Mouse (Mus musculus) midbrain, embryonic 11.5 days (tissue): ENCODE measurements around the gene Vps54. TPM values are rescaled to one million over a fixed set of nuclear protein-coding genes. Genes with fewer than 3 reads are reported as not detected.
A peak's percentile ranks its signal among the peaks of the same experiment; 100 is the strongest.
"Not testable (repeated sequence)": the region's sequence is repeated elsewhere in the genome, so short reads cannot be mapped to it uniquely, and the experiment has no call there.

Experiments used
- ATAC-seq: fragments of 200-750 bp; cut with Nextera tagmentation; 2 replicates; pipeline ENCODE4 v1.8.0; 2017; ENCODE audit warnings: moderate TSS enrichment, moderate library complexity; ENCODE audit not compliant: low FRiP score
- DNase-seq: peaks from one replicate; pipeline ENCODE4 v3.0.0; 2015; ENCODE audit warnings: low spot score; ENCODE audit errors: missing footprints
- H3K27ac ChIP-seq: fragments of 300-500 bp; sonication (generic); 2 replicates; pipeline ENCODE4 v1.5.1; 2014; ENCODE audit warnings: low read depth, low read length
- H3K27me3 ChIP-seq: fragments of 300-500 bp; sonication (generic); 2 replicates; pipeline ENCODE4 v1.6.1; 2014; ENCODE audit warnings: mild to moderate bottlenecking, low read length, moderate library complexity, mixed read lengths; ENCODE audit not compliant: control insufficient read depth, insufficient read depth
- H3K36me3 ChIP-seq: fragments of 300-500 bp; sonication (generic); 2 replicates; pipeline ENCODE4 v1.6.1; 2014; ENCODE audit warnings: mild to moderate bottlenecking, low read length, moderate library complexity, mixed read lengths; ENCODE audit not compliant: control insufficient read depth, insufficient read depth
- H3K4me1 ChIP-seq: fragments of 300-500 bp; sonication (generic); 2 replicates; pipeline ENCODE4 v1.6.1; 2014; ENCODE audit warnings: low read length; ENCODE audit not compliant: control insufficient read depth, insufficient read depth
- H3K4me2 ChIP-seq: fragments of 300-500 bp; sonication (generic); 2 replicates; pipeline ENCODE4 v1.6.1; 2014; ENCODE audit warnings: mild to moderate bottlenecking, moderate library complexity
- H3K4me3 ChIP-seq: fragments of 300-500 bp; sonication (generic); 2 replicates; pipeline ENCODE4 v1.5.1; 2014; ENCODE audit warnings: low read depth, low read length
- H3K9ac ChIP-seq: fragments of 300-500 bp; sonication (generic); 2 replicates; pipeline ENCODE4 v1.6.1; 2014; ENCODE audit warnings: low read length
- H3K9me3 ChIP-seq: fragments of 300-500 bp; sonication (generic); 2 replicates; pipeline ENCODE4 v1.6.1; 2016; ENCODE audit warnings: low read length; ENCODE audit not compliant: control insufficient read depth
- WGBS: fragments of 180-500 bp; shearing (Covaris S2); extraction: QIAGEN DNeasy Blood & Tissue Kit; methylation state at CpG from one replicate; pipeline ENCODE4 v1.1.7; 2014; 5-methylcytosine and 5-hydroxymethylcytosine counted together
- polyA plus RNA-seq: library from polyadenylated mRNA; unstranded; fragments of >200 nt; fragmentation: Nextera tagmentation; extraction: Ambion mirVana; gene quantifications from 2 replicates; pipeline ENCODE4 v1.2.1, GENCODE M21; 2014

The Vps54 gene
- 14.4 and 15.0 TPM in 2 replicates for polyA plus RNA-seq

DNA sequence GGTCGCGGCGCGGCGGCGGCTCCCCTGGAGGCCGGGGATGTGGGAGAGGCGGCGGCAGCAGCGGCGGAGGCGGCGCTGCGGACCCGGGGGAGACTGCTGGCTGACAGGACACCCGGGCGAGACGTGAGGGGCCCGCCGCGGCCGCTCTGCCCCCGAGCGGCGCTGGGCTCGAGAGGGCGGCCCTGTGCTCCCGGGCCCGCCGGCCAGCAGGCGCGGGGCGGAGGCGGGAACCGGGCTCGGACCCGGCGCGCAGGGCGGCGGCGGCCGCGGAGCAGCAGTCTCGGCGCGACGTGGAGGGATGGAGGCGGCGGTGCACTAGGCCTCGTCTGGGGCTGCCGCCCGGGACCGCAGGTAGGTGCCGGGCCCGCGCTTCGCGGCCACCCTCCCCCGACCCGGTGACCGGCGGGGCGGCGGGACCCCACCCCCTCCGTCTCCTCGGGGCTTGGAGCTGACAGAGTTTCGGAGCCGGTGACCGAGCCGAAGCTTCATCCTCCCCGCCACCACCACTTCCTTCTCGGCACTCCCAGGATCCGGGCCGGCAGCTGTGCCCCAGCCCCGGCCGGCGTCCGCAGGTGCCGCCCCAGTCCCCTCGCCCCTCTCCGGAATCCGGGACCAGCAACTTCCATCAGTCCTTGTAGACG, at the start of gene Vps54:
Vps54 (plus strand) TSS at position 261 of the 641 bp plus-strand sequence.
- Histone ChIP-seq H3K4me3 (peak within 1 kb of the TSS; percentile 91), H3K27ac (peak within 1 kb of the TSS; percentile 95), H3K36me3 (no peaks in the 10 kb centered on the region), H3K27me3 (no peaks in the 10 kb centered on the region), H3K9me3 (no peaks in the 10 kb centered on the region), H3K4me1 (peaks cover 7% of the 10 kb centered on the region), H3K9ac (peak within 1 kb of the TSS; percentile 99), H3K4me2 (peak within 1 kb of the TSS; percentile 41)
- DNase-seq (peak; percentile 96), ATAC-seq (peak; percentile 86)
- WGBS: under 1% methylated on average over 69 of the region's 84 CpGs

DNA sequence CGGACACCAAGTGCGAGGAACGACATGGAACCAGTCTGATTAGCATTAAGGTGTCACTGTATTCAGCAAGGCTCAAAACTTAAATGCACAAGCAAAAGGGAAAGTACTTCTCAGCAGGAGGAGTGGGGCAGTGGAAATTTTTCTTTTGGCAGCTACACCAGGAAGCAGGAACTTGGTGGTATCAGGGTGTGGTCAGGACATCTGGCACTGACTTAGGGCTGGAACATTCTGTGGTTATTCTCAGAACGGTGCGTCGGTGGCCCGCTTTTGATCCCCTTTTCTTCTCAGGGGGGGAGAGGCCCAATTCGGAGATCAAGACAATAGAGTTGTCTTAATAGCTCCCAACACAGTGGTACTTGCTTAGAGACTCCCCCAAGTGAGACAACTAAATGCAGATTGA, 47.3 kb upstream of the Vps54 start:
- not testable (repeated sequence) for ATAC-seq, H3K27ac ChIP-seq, H3K4me2 ChIP-seq, DNase-seq, H3K36me3 ChIP-seq, H3K4me3 ChIP-seq, H3K4me1 ChIP-seq, H3K9me3 ChIP-seq, H3K27me3 ChIP-seq, H3K9ac ChIP-seq
- 90% methylated on average over 8 of the region's 8 CpGs for WGBS

DNA sequence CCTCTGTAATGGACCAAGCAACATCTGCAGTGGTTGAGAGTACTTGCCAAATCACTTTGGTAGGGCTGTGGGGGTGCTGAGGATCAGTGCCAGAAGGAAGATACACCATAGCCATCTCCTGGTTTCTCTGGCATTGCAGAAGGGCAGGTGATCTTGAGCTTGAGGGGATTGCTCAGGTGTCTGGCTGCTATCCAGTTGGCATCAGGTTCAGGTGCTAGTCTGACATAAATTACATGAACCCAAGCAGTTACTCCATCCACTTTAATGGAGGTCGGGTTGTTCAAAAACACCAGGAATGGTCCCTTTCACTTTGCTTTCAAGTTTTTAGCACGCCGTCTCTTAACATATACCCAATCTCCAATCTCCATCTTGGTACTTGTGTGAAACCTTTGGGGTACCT, 44.2 kb upstream of the Vps54 start:
- H3K27ac ChIP-seq: no peak overlapping the region
- H3K27me3 ChIP-seq: no peaks in the 10 kb centered on the region
- H3K4me2 ChIP-seq: no peak overlapping the region
- no peaks in the 10 kb centered on the region for H3K4me1 ChIP-seq
- 89% methylated on average over 3 of the region's 3 CpGs for WGBS
- H3K9ac ChIP-seq: no peak overlapping the region
- no peaks in the 10 kb centered on the region for H3K9me3 ChIP-seq
- ATAC-seq (no peak), DNase-seq (no peak)
- H3K4me3 ChIP-seq: no peak overlapping the region
- H3K36me3 ChIP-seq: no peaks in the 10 kb centered on the region

DNA sequence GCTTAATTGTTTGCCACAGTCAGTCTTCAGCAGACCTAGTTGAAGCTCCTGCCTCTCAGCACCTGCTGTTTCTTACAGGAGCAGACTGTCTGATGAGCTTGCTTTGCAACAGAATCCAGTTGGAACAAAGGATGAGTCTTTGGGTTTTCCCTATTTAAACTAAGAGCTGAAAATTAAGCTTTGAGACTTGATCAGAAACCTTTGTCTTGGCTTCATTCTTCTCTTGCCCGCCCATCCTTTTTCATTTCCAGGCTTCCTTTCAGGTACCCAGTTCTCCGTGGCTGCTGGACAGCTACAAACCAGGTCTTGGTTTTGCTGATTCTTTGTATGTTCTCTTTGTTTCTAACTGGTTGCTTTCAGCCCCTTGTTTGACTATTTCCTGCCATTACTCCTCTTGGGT, 30.0 kb upstream of the Vps54 start:
- Histone ChIP-seq H3K27me3 (no peaks in the 10 kb centered on the region), H3K4me3 (no peak overlapping the region), H3K4me2 (no peak overlapping the region), H3K36me3 (no peaks in the 10 kb centered on the region), H3K4me1 (no peaks in the 10 kb centered on the region), H3K9ac (no peak overlapping the region), H3K9me3 (peaks cover 3% of the 10 kb centered on the region; the same call in 1 of the 2 replicates), H3K27ac (no peak overlapping the region)
- WGBS: 67% methylated on average over 2 of the region's 2 CpGs
- ATAC-seq (no peak), DNase-seq (no peak)

DNA sequence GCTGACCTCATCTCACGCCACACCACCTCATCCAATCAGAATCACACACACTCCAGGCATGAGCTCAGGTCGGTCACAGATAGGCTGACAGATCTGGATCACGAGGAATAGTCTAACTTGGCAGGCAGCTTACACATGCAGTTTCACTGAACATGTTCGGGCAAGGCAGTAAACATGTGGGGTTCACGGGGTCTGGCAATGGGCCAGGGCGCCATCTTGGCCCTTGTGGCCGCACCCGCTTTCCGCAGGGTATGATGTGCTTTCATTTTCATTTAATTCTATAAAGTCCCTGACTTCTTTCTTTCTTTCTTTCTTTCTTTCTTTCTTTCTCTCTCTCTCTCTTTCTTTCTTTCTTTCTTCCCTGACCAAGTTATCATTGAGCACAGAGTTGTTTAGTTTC, 29.4 kb upstream of the Vps54 start:
- 91% methylated on average over 9 of the region's 9 CpGs for WGBS
- not testable (repeated sequence) for H3K9me3 ChIP-seq, H3K9ac ChIP-seq, H3K27me3 ChIP-seq, ATAC-seq, H3K4me3 ChIP-seq, H3K27ac ChIP-seq, H3K4me1 ChIP-seq, DNase-seq, H3K4me2 ChIP-seq, H3K36me3 ChIP-seq

DNA sequence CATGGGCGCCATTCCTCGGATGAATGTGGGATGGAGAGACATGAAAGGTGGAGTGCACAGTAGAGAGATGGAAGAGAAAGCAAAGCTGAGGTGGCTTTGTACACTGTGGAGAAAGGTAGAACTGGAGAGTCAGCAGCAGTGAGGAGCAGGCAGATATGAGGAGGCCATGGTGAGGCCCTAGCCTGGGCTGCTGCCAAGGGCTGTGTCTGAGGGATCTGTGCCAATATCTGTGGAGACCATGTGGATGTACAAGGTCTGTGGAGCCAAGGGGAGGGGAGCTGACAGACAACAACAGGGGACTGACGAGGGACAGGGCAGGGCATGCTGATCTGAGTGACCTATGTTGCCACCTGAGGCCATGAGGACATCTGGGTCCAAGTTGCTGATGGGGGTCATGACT, 21.7 kb upstream of the Vps54 start:
- Histone ChIP-seq H3K27ac (no peak overlapping the region), H3K36me3 (no peaks in the 10 kb centered on the region), H3K4me2 (no peak overlapping the region), H3K27me3 (no peaks in the 10 kb centered on the region), H3K4me3 (no peak overlapping the region), H3K4me1 (no peaks in the 10 kb centered on the region), H3K9me3 (no peaks in the 10 kb centered on the region), H3K9ac (no peak overlapping the region)
- ATAC-seq (no peak), DNase-seq (no peak)
- 90% methylated on average over 3 of the region's 3 CpGs for WGBS

DNA sequence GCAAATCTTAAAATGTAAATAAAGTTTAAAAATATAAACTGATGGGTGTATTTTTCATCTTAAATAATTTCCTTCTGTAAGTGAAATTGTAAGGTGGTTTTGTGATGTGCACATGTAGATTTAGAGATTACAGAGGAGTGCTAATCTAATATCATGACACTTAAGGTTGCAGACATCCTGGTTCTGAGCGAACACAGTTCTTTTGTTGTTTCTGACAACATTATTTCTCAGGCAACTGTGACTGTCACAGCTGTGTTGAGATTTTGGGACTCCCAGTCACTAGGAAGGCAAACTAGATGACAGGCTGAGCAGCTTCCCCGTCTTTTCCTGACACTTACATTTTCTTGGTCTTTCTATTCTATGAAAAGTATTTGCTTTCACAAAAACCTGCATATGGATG, 19.8 kb upstream of the Vps54 start:
- Histone ChIP-seq H3K4me3 (no peak overlapping the region), H3K27ac (no peak overlapping the region), H3K9ac (no peak overlapping the region), H3K9me3 (no peaks in the 10 kb centered on the region), H3K4me1 (no peaks in the 10 kb centered on the region), H3K4me2 (no peak overlapping the region), H3K36me3 (no peaks in the 10 kb centered on the region), H3K27me3 (no peaks in the 10 kb centered on the region)
- 77% methylated on average over 2 of the region's 2 CpGs for WGBS
- no peak for DNase-seq
- no peak for ATAC-seq

DNA sequence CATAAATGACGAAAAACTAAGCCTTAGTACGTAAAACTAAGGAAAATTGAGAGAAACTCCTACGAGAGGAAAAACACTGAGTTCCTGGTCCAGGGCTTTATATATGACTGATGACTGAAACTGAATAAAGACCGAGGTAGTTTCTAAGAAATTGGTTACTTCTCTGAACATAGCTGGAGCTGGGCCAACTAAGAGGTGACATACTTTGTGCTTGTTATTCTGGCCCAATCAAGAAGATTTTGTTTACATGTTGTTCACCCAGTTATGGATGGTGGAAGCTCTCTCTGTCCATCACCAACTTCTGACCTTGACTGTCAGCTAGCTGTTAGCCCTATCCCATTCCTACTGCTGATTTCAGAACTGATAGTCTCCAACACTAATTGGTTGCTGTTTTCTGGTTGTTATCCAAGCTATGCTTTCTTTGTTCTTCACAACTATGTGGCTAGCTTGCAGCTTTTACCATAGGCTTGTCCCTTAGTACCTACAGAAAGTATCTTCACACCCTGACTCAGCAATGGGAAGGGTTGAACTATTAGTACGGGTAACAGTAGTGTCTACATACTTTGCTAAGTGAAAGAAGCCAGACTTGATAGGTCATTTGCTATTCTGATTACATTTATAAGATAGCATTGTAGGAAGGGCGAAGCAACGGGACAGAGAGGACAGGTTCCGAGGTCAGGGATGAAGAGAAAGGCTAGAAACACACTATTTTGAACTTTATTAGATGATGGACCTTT, 19.1 kb upstream of the Vps54 start:
- H3K4me1 ChIP-seq: no peaks in the 10 kb centered on the region
- H3K9me3 ChIP-seq: no peaks in the 10 kb centered on the region
- H3K4me2 ChIP-seq: no peak overlapping the region
- no peak for ATAC-seq
- no peak overlapping the region for H3K4me3 ChIP-seq
- H3K36me3 ChIP-seq: no peaks in the 10 kb centered on the region
- no peak overlapping the region for H3K27ac ChIP-seq
- no peak for DNase-seq
- H3K27me3 ChIP-seq: no peaks in the 10 kb centered on the region
- H3K9ac ChIP-seq: no peak overlapping the region
- WGBS: 90% methylated on average over 8 of the region's 8 CpGs

DNA sequence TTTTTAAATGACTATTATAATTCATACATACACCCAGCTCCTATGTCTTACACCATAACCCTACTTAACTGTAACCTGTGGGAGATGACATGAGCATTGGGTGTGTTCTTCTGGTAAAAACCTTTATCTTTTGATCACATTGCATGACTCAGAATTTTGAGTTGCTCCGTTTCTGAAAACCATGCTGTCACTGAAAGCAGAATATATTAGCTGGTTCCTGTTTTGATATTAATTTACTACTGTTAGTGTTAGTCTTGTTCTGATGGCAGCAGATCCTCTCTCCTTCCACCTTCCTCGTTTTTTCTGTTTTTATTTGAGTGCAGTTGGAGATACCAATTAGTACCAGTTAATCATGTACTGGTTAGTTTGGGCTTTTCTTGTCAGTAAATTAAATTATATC, 18.3 kb upstream of the Vps54 start:
- DNase-seq (no peak), ATAC-seq (no peak)
- H3K9me3 ChIP-seq: no peaks in the 10 kb centered on the region
- no peaks in the 10 kb centered on the region for H3K4me1 ChIP-seq
- H3K27me3 ChIP-seq: no peaks in the 10 kb centered on the region
- H3K4me2 ChIP-seq: no peak overlapping the region
- H3K27ac ChIP-seq: no peak overlapping the region
- H3K4me3 ChIP-seq: no peak overlapping the region
- 82% methylated on average over 2 of the region's 2 CpGs for WGBS
- no peak overlapping the region for H3K9ac ChIP-seq
- no peaks in the 10 kb centered on the region for H3K36me3 ChIP-seq
